Mouse (Mus musculus) kidney, adult 9 months (tissue): ENCODE measurements around the gene Mcl1.
"Not testable (repeated sequence)": the region's sequence is repeated elsewhere in the genome, so short reads cannot be mapped to it uniquely, and the experiment has no call there.

ENCODE experiments used
- DNase-seq: peaks from one replicate; pipeline ENCODE4 v3.0.0; 2022

The Mcl1 gene

GRCm38 (mm10) chr3:95658236-95658867 is at the start of gene Mcl1:
Mcl1 (plus strand) TSS chr3:95658788.
- peak; percentile 96 for DNase-seq

- DNase-seq: no peak
These were observed 49.4 kb upstream of the Mcl1 start for GRCm38 (mm10) chr3:95609195-95609594.

- no peak for DNase-seq
These were observed 44.6 kb upstream of the Mcl1 start for GRCm38 (mm10) chr3:95613996-95614395.

DNA sequence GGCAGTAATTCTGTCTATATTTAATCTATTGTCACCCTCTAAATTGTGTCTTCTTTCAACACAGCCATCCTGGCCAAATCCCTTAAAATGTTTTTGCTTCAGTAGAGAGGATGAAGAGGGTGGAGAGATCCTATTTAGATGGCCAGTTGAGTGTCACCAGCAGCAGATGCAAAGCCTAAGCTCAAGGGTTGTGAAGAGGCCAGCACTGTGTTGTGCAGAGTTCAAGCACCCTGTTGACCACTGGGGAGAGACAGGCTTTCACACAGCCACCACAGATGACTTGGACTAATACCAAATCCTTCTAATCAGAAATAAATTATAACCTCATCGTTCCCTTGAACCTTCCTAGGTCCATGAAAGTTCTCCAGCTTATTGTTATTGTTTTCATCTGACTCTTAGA is 40.1 kb upstream of the Mcl1 start:
- no peak for DNase-seq

DNA sequence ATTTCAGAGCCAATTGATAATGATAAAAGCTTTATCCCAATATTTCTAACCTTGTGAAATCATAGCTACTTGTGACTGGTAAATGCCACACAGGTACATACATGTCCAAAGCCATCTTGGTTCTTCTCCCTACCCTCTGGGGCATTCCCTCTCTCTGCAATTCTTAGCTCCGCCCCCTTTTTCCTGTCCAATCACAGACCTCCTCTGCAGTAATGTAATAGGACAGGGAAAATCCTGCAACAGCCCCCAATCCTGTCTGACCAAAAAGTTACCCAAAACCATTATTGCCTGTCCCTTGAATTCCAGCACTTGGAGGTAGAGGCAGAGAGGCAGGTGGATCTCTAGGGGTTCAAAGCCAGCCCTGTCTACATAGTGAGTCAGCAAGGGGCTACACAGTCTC is 37.3 kb upstream of the Mcl1 start:
- DNase-seq: no peak

DNA sequence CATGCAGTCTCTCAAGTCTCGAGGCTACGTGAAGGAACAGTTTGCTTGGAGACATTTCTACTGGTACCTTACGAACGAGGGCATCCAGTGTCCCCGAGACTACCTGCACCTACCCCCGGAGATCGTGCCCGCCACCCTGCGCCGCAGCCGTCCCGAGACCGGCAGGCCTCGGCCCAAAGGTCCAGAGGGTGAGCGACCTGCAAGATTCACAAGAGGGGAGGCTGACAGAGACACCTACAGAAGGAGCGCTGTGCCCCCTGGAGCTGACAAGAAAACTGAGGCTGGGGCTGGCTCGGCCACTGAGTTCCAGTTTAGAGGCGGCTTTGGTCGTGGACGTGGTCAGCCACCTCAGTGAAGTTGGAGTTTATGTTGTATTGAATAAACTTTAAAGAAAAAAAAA is 36.2 kb upstream of the Mcl1 start:
- not testable (repeated sequence) for DNase-seq

- no peak for DNase-seq
These were observed 35.0 kb upstream of the Mcl1 start for GRCm38 (mm10) chr3:95623551-95623950.

DNA sequence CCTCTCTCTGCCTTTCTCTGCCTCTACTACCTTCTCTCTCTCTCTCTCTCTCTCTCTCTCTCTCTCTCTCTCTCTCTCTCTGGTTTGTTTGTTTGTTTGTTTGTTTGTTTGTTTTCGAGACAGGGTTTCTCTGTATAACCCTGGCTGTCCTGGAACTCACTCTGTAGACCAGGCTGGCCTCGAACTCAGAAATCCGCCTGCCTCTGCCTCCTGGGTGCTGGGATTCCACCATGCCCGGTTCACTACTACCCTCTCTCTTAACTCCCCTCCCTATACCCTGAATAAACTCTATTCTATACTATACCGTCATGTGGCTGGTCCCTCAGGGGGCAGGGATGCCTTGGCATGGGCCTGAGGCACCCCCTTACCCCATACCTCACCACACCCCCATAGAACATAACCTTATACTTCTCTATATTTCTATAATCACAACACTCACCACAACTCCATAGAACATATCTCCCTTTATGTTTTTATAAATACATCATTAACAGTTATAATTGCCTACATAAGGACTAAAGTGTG is 34.5 kb upstream of the Mcl1 start:
- not testable (repeated sequence) for DNase-seq

DNA sequence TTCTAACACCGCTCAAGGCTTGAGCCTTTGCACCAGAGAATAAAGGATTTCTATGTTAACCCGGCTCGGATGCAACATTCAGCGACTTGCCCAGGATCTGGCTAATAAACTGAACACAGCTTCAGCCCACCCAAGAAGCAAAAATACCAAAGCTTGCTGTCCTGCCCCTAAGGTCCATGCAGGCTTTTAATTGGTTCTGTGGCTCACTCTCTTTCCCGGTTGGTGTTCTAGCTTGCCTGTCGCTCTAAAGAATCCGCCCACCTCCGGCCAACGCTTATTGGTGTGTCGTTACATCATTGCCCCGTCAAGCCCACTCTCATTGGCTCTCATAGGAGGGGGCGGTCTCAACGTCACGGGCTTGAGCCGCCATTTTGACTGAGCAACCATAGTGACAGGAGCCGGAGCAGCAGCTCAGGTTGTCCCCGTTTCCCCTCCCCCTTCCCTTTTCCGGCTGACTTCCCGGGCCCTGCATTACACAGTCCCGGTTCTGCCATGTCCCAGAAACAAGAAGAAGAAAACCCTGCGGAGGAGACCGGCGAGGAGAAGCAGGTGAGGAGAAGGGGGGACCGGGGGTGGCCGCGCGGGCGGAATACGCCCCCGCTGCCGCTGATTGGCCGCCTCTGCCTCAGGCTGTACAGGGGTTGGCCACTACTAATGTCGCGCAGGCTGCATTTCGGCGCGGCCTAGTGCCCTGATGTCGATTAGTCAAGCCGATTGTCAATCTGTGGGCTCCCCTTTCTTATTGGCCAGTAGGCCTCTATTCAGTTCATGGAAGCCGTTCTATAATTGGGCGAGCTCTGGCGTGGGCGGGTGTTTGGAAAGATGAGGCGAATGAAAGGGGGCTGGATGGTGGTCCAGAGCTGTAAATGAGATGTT is 33.7 kb upstream of the Mcl1 start, which contains the start of gene Ensa:
TSS of gene Ensa (plus strand) at position 366 of the 876 bp plus-strand sequence.
- DNase-seq: peak; percentile 100

- DNase-seq: no peak
These were observed 30.8 kb upstream of the Mcl1 start for GRCm38 (mm10) chr3:95627763-95628162.

DNA sequence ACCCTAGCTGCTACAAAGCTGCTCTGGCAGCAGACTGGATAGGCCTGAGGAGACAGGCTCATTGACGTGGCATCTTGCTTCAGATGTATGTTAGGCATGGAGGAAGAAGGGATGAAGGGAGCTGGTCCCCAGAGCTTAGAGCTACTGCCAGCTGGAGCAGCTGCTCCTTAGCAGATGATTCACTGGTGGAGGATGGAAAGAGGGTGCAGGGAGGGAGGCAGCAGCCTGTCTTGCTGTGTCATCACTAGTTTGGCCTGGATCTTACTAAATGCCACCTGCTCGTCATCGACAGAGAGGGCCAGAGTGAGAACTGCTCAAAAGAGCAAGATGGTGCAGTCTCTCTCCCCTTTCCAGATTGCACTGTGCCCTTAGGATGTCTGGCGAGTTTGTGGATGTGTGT is 28.8 kb upstream of the Mcl1 start:
- DNase-seq: no peak

DNA sequence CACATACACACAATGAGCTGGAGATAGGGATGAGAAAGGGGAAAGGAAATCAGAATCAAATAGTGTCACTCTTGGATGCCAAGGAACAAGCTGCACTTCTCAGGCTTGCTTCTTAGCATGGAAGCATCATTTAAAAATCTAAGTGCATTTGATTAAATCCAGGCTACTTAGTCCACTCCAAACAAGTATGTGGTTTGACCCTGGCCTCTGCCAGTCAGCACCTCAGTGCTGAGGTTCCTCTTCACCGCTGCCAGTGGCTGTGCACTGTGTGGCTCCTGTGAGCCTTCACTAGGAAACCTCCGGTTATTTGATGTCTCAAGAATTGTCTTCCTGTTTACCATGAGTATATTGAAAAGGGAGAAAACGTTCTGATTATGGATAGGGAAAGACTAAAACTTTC is 27.7 kb upstream of the Mcl1 start:
- no peak for DNase-seq

GRCm38 (mm10) chr3:95631304-95631703 is 27.3 kb upstream of the Mcl1 start:
- DNase-seq: no peak

GRCm38 (mm10) chr3:95632648-95633588 is 25.7 kb upstream of the Mcl1 start:
- DNase-seq: no peak

DNA sequence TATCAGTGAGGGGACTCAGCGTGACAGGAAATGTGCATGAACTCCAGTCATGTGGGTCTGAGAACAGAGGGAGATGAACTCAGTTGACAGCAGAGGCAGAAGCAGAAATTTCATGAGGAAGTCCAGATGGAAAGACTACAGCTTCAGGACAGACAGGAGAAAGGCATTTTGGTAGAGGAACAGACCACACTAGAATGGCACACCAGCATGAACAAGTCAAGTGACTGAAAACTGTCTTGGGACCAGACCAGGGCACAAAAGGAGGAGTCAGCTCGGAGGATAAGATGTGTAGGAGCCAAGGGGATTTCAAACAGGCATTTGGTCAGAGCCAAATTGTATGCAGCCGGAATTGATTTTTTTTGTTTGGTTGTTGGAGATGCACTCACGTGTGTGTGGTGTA is 23.0 kb upstream of the Mcl1 start:
- DNase-seq: no peak

- no peak for DNase-seq
These were observed 22.5 kb upstream of the Mcl1 start for GRCm38 (mm10) chr3:95636072-95636471.

- no peak for DNase-seq
These were observed 18.9 kb upstream of the Mcl1 start for GRCm38 (mm10) chr3:95639694-95640093.

- no peak for DNase-seq
These were observed 15.5 kb upstream of the Mcl1 start for GRCm38 (mm10) chr3:95643097-95643496.

DNA sequence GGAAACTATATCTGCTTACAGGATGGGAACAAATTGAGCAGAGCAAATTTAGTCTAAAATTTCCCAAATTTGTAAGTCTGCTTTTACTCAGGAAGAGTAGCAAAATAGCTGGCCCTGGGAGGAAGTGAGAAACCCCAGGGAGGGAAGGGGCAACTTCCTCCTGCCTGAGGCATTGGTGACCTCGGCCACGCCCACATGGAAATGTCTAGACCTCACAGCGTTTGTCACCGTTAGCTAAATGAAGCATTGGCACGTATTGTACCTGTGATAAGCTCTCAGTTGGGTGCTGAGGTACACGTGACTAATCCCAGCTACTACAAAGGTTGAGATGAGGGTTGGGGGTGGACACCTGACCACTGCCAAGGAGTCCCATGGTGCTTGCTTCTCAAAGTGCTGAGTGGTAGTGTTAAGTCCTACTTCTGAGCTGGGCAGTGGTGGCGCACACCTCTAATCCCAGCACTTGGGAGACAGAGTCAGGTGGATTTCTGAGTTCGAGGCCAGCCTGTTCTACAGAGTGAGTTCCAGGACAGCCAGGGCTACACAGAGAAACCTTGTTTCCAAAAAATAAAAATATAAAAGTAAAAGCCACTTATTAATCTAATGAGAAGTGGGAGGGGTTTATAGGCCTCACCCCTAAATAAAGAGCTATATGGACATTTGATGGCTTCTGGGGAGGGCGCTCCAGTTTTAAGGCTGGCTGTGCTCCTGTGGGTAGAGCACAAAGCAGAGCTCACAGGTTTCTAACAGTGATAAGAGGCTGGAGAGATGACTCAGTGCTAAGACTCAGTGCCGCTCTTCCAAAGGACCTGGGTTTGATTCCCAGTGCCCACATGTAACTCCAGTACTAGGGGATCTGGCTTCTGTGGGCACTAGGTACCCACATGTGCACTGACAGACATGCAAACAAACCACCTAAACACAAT is 13.0 kb upstream of the Mcl1 start:
- no peak for DNase-seq

DNA sequence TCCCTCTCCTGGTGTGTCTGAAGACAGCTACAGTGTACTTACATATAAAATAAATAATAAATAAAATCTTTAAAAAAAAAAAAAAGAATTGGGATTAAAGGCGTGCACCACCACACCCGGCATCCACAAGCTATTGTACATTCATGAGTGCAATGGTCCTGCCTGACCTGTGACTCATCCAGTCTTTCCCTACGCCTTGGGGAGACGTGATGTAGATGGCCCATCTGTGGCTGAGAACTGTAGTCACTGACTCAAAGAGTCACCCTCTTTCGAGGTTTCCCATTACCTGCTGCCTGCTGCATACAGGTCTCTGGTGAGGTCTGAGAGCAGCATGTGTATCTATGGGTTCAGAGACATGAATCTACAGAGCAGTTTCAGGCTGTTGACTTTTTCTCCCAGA is 10.6 kb upstream of the Mcl1 start:
- no peak for DNase-seq

DNA sequence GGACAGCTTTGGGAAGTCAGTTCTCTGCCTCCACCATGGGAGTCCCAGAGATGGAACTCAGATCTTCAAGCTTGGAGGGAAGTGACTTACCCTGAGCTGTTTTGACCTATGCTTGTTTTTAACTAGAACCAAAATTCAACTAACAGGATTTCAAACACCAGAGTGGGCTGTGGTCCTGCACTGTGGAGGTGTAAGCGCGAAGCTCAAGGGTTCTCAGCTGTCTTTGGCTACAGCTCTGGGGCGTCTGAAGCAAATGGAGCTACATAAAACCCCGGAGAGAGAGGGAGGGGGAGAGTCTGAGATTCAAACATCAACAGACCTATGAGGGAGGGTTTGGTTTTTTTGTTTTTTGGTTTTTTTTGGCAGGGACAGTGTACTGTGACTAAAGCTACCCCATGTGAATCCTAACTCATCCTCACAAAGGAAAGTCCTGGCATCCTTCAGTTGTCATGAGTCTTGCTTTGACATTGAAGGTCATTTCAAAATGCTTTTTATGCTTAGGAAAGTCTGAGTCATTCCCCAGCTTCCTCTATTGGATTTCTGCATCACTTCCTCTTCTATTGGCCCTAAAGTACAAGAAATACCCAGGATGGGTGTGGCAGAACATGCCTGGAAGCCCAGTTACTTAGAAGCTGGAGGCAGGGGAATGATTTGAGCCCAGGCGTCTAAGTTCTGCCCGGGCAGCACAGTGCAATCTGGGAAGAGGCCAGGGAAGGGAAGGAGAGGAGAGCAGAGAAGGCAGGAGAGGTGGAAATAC is 8.1 kb upstream of the Mcl1 start:
- peak; percentile 75 for DNase-seq
